ENCODE assay signal across 29 mouse cellular contexts in genomic region chr6:77050193-77050592, GRCm38 (mm10).
DNase-seq lines count a peak whose midpoint lies in the region; ATAC-seq and TF ChIP-seq lines count a peak whose summit lies in the region.
"Had no signal": no experiment of that assay in that cellular context is flagged by ENCODE, and none has a peak within 500 bp of the region (broad histone marks: within the 10 kb centered on the region; RNA-seq: fewer than 3 reads in every experiment).

No protein-coding gene starts in this region.

- peaks cover 24% of the 10 kb centered on the region for H3K4me1 ChIP-seq in forebrain, embryonic 12.5 days
- H3K4me1 ChIP-seq in forebrain, postnatal 0 days (ENCODE audit: insufficient read depth): no peaks in the 10 kb centered on the region
- peaks cover 19% of the 10 kb centered on the region; the same call in 1 of the 2 replicates for H3K4me1 ChIP-seq in midbrain, embryonic 11.5 days (ENCODE audit: control insufficient read depth, insufficient read depth, low read length)
- H3K4me1 ChIP-seq in midbrain, embryonic 16.5 days (ENCODE audit: control insufficient read depth, insufficient read depth, low read length): peaks cover 4% of the 10 kb centered on the region
- peaks cover 21% of the 10 kb centered on the region for H3K4me1 ChIP-seq in forebrain, embryonic 15.5 days
- H3K4me1 ChIP-seq in neural tube, embryonic 14.5 days (ENCODE audit: control insufficient read depth, insufficient read depth, low read length): no peaks in the 10 kb centered on the region
- H3K4me1 ChIP-seq: kidney, embryonic 15.5 days; limb, embryonic 12.5 days; liver, embryonic 15.5 days had no signal

- TF ChIP-seq CTCF in forebrain, postnatal 0 days (IDR thresholded peaks at IDR 0.05; ENCODE audit: low read depth): no peak

- no peak for DNase-seq in forebrain, postnatal 0 days
- DNase-seq in midbrain, embryonic 11.5 days (ENCODE audit: low spot score, missing footprints): peak; percentile 87
- no peak for DNase-seq in MN1 (ENCODE audit: low spot score)
- DNase-seq: adrenal gland, postnatal 25 days; cerebellum, adult 11-12 months; cerebellum, adult 9-11 months; gastrocnemius, adult 2 months; gastrocnemius, postnatal 36 days; heart, adult 18-20 months; kidney, adult 11 months; kidney, postnatal 36 days; lung, postnatal 14 days; right cerebral cortex, adult 18-20 months; spleen, adult 18-20 months; thymus, adult 2 months; thymus, postnatal 36 days had no signal

- H3K27me3 ChIP-seq in forebrain, embryonic 12.5 days: no peaks in the 10 kb centered on the region
- no peaks in the 10 kb centered on the region for H3K27me3 ChIP-seq in forebrain, postnatal 0 days (ENCODE audit: insufficient read depth, low read length)
- no peaks in the 10 kb centered on the region for H3K27me3 ChIP-seq in midbrain, embryonic 11.5 days (ENCODE audit: control insufficient read depth, insufficient read depth, low read length)
- no peaks in the 10 kb centered on the region for H3K27me3 ChIP-seq in midbrain, embryonic 16.5 days (ENCODE audit: control insufficient read depth, insufficient read depth, low read depth, low read length)
- H3K27me3 ChIP-seq in forebrain, embryonic 15.5 days: no peaks in the 10 kb centered on the region
- no peaks in the 10 kb centered on the region for H3K27me3 ChIP-seq in neural tube, embryonic 14.5 days (ENCODE audit: control insufficient read depth, insufficient read depth, low read length)
- H3K27me3 ChIP-seq: kidney, embryonic 15.5 days; limb, embryonic 12.5 days; liver, embryonic 15.5 days had no signal

- H3K4me2 ChIP-seq in forebrain, embryonic 12.5 days: no peak overlapping the region
- H3K4me2 ChIP-seq in forebrain, postnatal 0 days (ENCODE audit: low read depth): no peak overlapping the region
- H3K4me2 ChIP-seq in midbrain, embryonic 11.5 days: no peak overlapping the region
- H3K4me2 ChIP-seq in midbrain, embryonic 16.5 days (ENCODE audit: low read length): no peak overlapping the region
- H3K4me2 ChIP-seq in forebrain, embryonic 15.5 days (replicated peaks): no peak overlapping the region
- H3K4me2 ChIP-seq in neural tube, embryonic 14.5 days (ENCODE audit: low read depth, low read length): no peak overlapping the region
- H3K4me2 ChIP-seq: heart, embryonic 11.5 days; kidney, embryonic 15.5 days; limb, embryonic 12.5 days; liver, embryonic 15.5 days; lung, embryonic 14.5 days had no signal

- no peaks in the 10 kb centered on the region for H3K9me3 ChIP-seq in forebrain, embryonic 12.5 days
- no peaks in the 10 kb centered on the region for H3K9me3 ChIP-seq in forebrain, postnatal 0 days (ENCODE audit: low read length)
- H3K9me3 ChIP-seq in midbrain, embryonic 11.5 days (ENCODE audit: control insufficient read depth, low read length): no peaks in the 10 kb centered on the region
- H3K9me3 ChIP-seq in midbrain, embryonic 16.5 days (replicated peaks; ENCODE audit: control insufficient read depth, low read length, poor library complexity, severe bottlenecking): no peaks in the 10 kb centered on the region
- H3K9me3 ChIP-seq in forebrain, embryonic 15.5 days: no peaks in the 10 kb centered on the region
- H3K9me3 ChIP-seq in neural tube, embryonic 14.5 days (ENCODE audit: control insufficient read depth, low read length): no peaks in the 10 kb centered on the region
- H3K9me3 ChIP-seq: kidney, embryonic 15.5 days; limb, embryonic 12.5 days; liver, embryonic 15.5 days had no signal

- no peak overlapping the region for H3K4me3 ChIP-seq in forebrain, embryonic 12.5 days (replicated peaks)
- no peak overlapping the region for H3K4me3 ChIP-seq in forebrain, postnatal 0 days (ENCODE audit: low read depth, low read length)
- H3K4me3 ChIP-seq in midbrain, embryonic 11.5 days (ENCODE audit: low read depth, low read length): no peak overlapping the region
- no peak overlapping the region for H3K4me3 ChIP-seq in midbrain, embryonic 16.5 days (ENCODE audit: low read depth, low read length)
- no peak overlapping the region for H3K4me3 ChIP-seq in forebrain, embryonic 15.5 days
- no peak overlapping the region for H3K4me3 ChIP-seq in neural tube, embryonic 14.5 days (ENCODE audit: low read depth, low read length)
- H3K4me3 ChIP-seq: gastrocnemius, adult 2 months; kidney, embryonic 15.5 days; layer of hippocampus, adult 2 months; left cerebral cortex, adult 2 months; limb, embryonic 12.5 days; liver, embryonic 15.5 days had no signal

- no peaks in the 10 kb centered on the region for H3K36me3 ChIP-seq in forebrain, embryonic 12.5 days (replicated peaks)
- no peaks in the 10 kb centered on the region for H3K36me3 ChIP-seq in forebrain, postnatal 0 days (ENCODE audit: insufficient read depth)
- no peaks in the 10 kb centered on the region for H3K36me3 ChIP-seq in midbrain, embryonic 11.5 days (ENCODE audit: control insufficient read depth, insufficient read depth, low read length)
- H3K36me3 ChIP-seq in midbrain, embryonic 16.5 days (ENCODE audit: control insufficient read depth, insufficient read depth, low read length): no peaks in the 10 kb centered on the region
- no peaks in the 10 kb centered on the region for H3K36me3 ChIP-seq in forebrain, embryonic 15.5 days
- no peaks in the 10 kb centered on the region for H3K36me3 ChIP-seq in neural tube, embryonic 14.5 days (ENCODE audit: control insufficient read depth, insufficient read depth, low read length)
- H3K36me3 ChIP-seq: kidney, embryonic 15.5 days; limb, embryonic 12.5 days; liver, embryonic 15.5 days had no signal

- H3K9ac ChIP-seq in forebrain, embryonic 12.5 days: no peak overlapping the region
- H3K9ac ChIP-seq in forebrain, postnatal 0 days: no peak overlapping the region
- no peak overlapping the region for H3K9ac ChIP-seq in midbrain, embryonic 11.5 days (ENCODE audit: low read length)
- no peak overlapping the region for H3K9ac ChIP-seq in midbrain, embryonic 16.5 days (ENCODE audit: low read depth, low read length)
- H3K9ac ChIP-seq in forebrain, embryonic 15.5 days (replicated peaks): no peak overlapping the region
- H3K9ac ChIP-seq in neural tube, embryonic 14.5 days (replicated peaks; ENCODE audit: low read depth, low read length): no peak overlapping the region
- H3K9ac ChIP-seq: kidney, embryonic 15.5 days; limb, embryonic 12.5 days; liver, embryonic 15.5 days; lung, embryonic 14.5 days had no signal

- H3K27ac ChIP-seq in forebrain, embryonic 12.5 days: 0 out of 2 replicates have a peak overlapping the region, but pooled peaks have one; percentile 42
- H3K27ac ChIP-seq in forebrain, postnatal 0 days (ENCODE audit: low read depth, low read length): no peak overlapping the region
- H3K27ac ChIP-seq in midbrain, embryonic 11.5 days (ENCODE audit: low read depth, low read length): peak overlapping the region; percentile 54; the same call in 1 of the 2 replicates
- H3K27ac ChIP-seq in midbrain, embryonic 16.5 days (ENCODE audit: low read length): no peak overlapping the region
- no peak overlapping the region for H3K27ac ChIP-seq in forebrain, embryonic 15.5 days (replicated peaks)
- H3K27ac ChIP-seq in neural tube, embryonic 14.5 days (ENCODE audit: low read depth, low read length): no peak overlapping the region
- H3K27ac ChIP-seq: gastrocnemius, adult 2 months; kidney, embryonic 15.5 days; layer of hippocampus, adult 2 months; left cerebral cortex, adult 2 months; limb, embryonic 12.5 days; liver, embryonic 15.5 days had no signal

- WGBS in forebrain, embryonic 12.5 days: 49% methylated on average over 2 of the region's 2 CpGs
- 39% methylated on average over 2 of the region's 2 CpGs for WGBS in forebrain, postnatal 0 days
- WGBS in midbrain, embryonic 11.5 days: 39% methylated on average over 2 of the region's 2 CpGs
- WGBS in midbrain, embryonic 16.5 days: 46% methylated on average over 2 of the region's 2 CpGs
- WGBS in forebrain, embryonic 15.5 days: 31% methylated on average over 2 of the region's 2 CpGs
- WGBS in neural tube, embryonic 14.5 days: 25% methylated on average over 2 of the region's 2 CpGs

- ATAC-seq in forebrain, embryonic 12.5 days (ENCODE audit: low FRiP score): peak; percentile 27; the same call in 1 of the 2 replicates
- ATAC-seq in forebrain, postnatal 0 days: no peak
- ATAC-seq in midbrain, embryonic 11.5 days (ENCODE audit: low FRiP score): peak; percentile 26; the same call in 1 of the 2 replicates
- ATAC-seq in midbrain, embryonic 16.5 days: no peak
- ATAC-seq in forebrain, embryonic 15.5 days (replicated peaks): peak; percentile 23; the same call in 1 of the 2 replicates
- 0 out of 2 replicates have a peak, but pooled peaks have one; percentile 41 for ATAC-seq in neural tube, embryonic 14.5 days (ENCODE audit: low read depth)
- ATAC-seq: CD4-positive, CD25-positive, alpha-beta regulatory T cell, adult 4 months; inflammation-experienced regulatory T-cells, adult 6 months had no signal

Comparison
In these comparisons a context has a peak if more than half of its experiments do, and no peak if none do; other contexts are left out.
1. ATAC-seq: peak in forebrain, embryonic 12.5 days (single experiment), midbrain, embryonic 11.5 days (single experiment), forebrain, embryonic 15.5 days (single experiment) and neural tube, embryonic 14.5 days (single experiment); none in forebrain, postnatal 0 days (single experiment) and midbrain, embryonic 16.5 days (single experiment).
2. H3K27ac ChIP-seq: peak in forebrain, embryonic 12.5 days (single experiment) and midbrain, embryonic 11.5 days (single experiment); none in forebrain, postnatal 0 days (single experiment), midbrain, embryonic 16.5 days (single experiment), forebrain, embryonic 15.5 days (single experiment) and neural tube, embryonic 14.5 days (single experiment).